Mouse (Mus musculus) activated CD4-positive, CD25-positive, alpha-beta regulatory T cell, adult 4 months (primary cell): ENCODE data around the gene Tln2. TPM values are rescaled to one million over a fixed set of nuclear protein-coding genes. Genes with fewer than 3 reads are reported as not detected.

Experiments
- ATAC-seq: one replicate; pipeline ENCODE4 v1.8.0; 2017
- polyA plus RNA-seq, 2 experiments: library from polyadenylated mRNA; unstranded; fragments of 100-300 nt; shearing (Covaris generic); gene quantifications; one replicate each; pipeline ENCODE4 v1.2.1; 2017

Gene Tln2
- polyA plus RNA-seq, 2 experiments from 2014 or later, result 0.34 to 0.48 TPM

- ATAC-seq, result no peak
These were observed 292.1 kb downstream of the Tln2 start for GRCm38 (mm10) chr9:67267276-67267990.

GRCm38 (mm10) chr9:67265513-67265912 lies 294.0 kb downstream of the Tln2 start:
- ATAC-seq, result no peak

- ATAC-seq, result no peak
These were observed 294.6 kb downstream of the Tln2 start for GRCm38 (mm10) chr9:67264896-67265295.

- no peak for ATAC-seq
These were observed 298.5 kb downstream of the Tln2 start for GRCm38 (mm10) chr9:67260835-67261599.

GRCm38 (mm10) chr9:67250141-67250540 lies 309.4 kb downstream of the Tln2 start:
- no peak for ATAC-seq

GRCm38 (mm10) chr9:67247365-67247950 lies 312.0 kb downstream of the Tln2 start:
- no peak for ATAC-seq

- ATAC-seq, result no peak
These were observed 314.2 kb downstream of the Tln2 start for GRCm38 (mm10) chr9:67245265-67245664.

GRCm38 (mm10) chr9:67241683-67242082 lies 317.8 kb downstream of the Tln2 start:
- no peak for ATAC-seq

GRCm38 (mm10) chr9:67240456-67240855 lies 319.0 kb downstream of the Tln2 start:
- ATAC-seq, result no peak

- ATAC-seq, result no peak
These were observed 322.5 kb downstream of the Tln2 start for GRCm38 (mm10) chr9:67236987-67237386.

- no peak for ATAC-seq
These were observed 323.9 kb downstream of the Tln2 start for GRCm38 (mm10) chr9:67235441-67236217.

GRCm38 (mm10) chr9:67229033-67229432 lies 330.5 kb downstream of the Tln2 start:
- ATAC-seq, result no peak

GRCm38 (mm10) chr9:67220388-67220787 lies 339.1 kb downstream of the Tln2 start:
- ATAC-seq, result no peak

GRCm38 (mm10) chr9:67218001-67218400 lies 341.5 kb downstream of the Tln2 start:
- no peak for ATAC-seq

- no peak for ATAC-seq
These were observed 345.1 kb downstream of the Tln2 start for GRCm38 (mm10) chr9:67214191-67214985.

- ATAC-seq, result no peak
These were observed 346.2 kb downstream of the Tln2 start for GRCm38 (mm10) chr9:67213275-67213674.

- no peak for ATAC-seq
These were observed 348.3 kb downstream of the Tln2 start for GRCm38 (mm10) chr9:67211220-67211619.

GRCm38 (mm10) chr9:67209451-67209850 lies 350.1 kb downstream of the Tln2 start:
- ATAC-seq, result no peak

GRCm38 (mm10) chr9:67208420-67208819 lies 351.1 kb downstream of the Tln2 start:
- no peak for ATAC-seq

- no peak for ATAC-seq
These were observed 354.3 kb downstream of the Tln2 start for GRCm38 (mm10) chr9:67205175-67205574.

- ATAC-seq, result no peak
These were observed 362.9 kb downstream of the Tln2 start for GRCm38 (mm10) chr9:67196609-67197008.

- ATAC-seq, result no peak
These were observed 364.2 kb downstream of the Tln2 start for GRCm38 (mm10) chr9:67195306-67195705.
